Mouse (Mus musculus): ENCODE data around the gene Zfp978. TPM values are rescaled to one million over a fixed set of nuclear protein-coding genes. Genes with fewer than 3 reads are reported as not detected.

Zfp978 gene
- under 1 TPM in 1 of 2 experiments, not detected in 1; 0.58 TPM for total RNA-seq (2023)

GRCm38 (mm10) chr4:147361003-147361402, at the start of gene Zfp978:
Gene Zfp978, plus strand, starts transcription at chr4:147361303.

Other genes with a start within 250 kb of the Zfp978 start
- gene Zfp991, start 229.3 kb upstream of the Zfp978 start, total RNA-seq (2023): 10 to 100 TPM in 1 of 2 experiments, 1 to 10 TPM in 1; 5.9 to 10.4 TPM
- gene Zfp988, start 55.6 kb upstream of the Zfp978 start, total RNA-seq (2023): not detected
- gene Zfp982, start 131.1 kb downstream of the Zfp978 start, total RNA-seq (2023): not detected
- gene Gm16503, start 178.9 kb downstream of the Zfp978 start, total RNA-seq (2023): under 1 TPM; 0.38 to 0.53 TPM
- under 1 TPM in 1 of 2 experiments, not detected in 1; 0.27 TPM for gene Zfp985, start 192.0 kb downstream of the Zfp978 start, total RNA-seq (2023)